Mouse (Mus musculus) lung, postnatal 0 days (tissue): ENCODE data around the gene Prss50. TPM values are rescaled to one million over a fixed set of nuclear protein-coding genes. Genes with fewer than 3 reads are reported as not detected.

Experiments used
- ATAC-seq: fragments of 200-750 bp; cut with Nextera tagmentation; 2 replicates; pipeline ENCODE4 v1.8.0; 2017; ENCODE audit warnings: moderate library complexity
- DNase-seq: peaks from one replicate; pipeline ENCODE4 v3.0.0-alpha.2; 2016; ENCODE audit warnings: low spot score
- H3K27ac ChIP-seq: fragments of 300-500 bp; sonication (generic); 2 replicates; pipeline ENCODE4 v1.5.1; 2014; ENCODE audit warnings: antibody characterized with exemption, mild to moderate bottlenecking, low read length, mixed read lengths
- H3K27me3 ChIP-seq: fragments of 300-500 bp; sonication (generic); replicated peaks from 2 replicates; pipeline ENCODE4 v1.6.1; 2014; ENCODE audit warnings: low read length, mixed read lengths; ENCODE audit not compliant: insufficient read depth
- H3K36me3 ChIP-seq: fragments of 300-500 bp; sonication (generic); 2 replicates; pipeline ENCODE4 v1.6.1; 2014; ENCODE audit warnings: low read length, mixed read lengths; ENCODE audit not compliant: insufficient read depth
- H3K4me1 ChIP-seq: fragments of 300-500 bp; sonication (generic); 2 replicates; pipeline ENCODE4 v1.6.1; 2014; ENCODE audit warnings: antibody characterized with exemption, low read depth, low read length, mixed read lengths; ENCODE audit not compliant: insufficient read depth
- H3K4me2 ChIP-seq: fragments of 300-500 bp; sonication (generic); replicated peaks from 2 replicates; pipeline ENCODE4 v1.6.1; 2014; ENCODE audit warnings: low read depth, mild to moderate bottlenecking, low read length, moderate library complexity, mixed read lengths
- H3K4me3 ChIP-seq: fragments of 300-500 bp; sonication (generic); 2 replicates; pipeline ENCODE4 v1.5.1; 2014; ENCODE audit warnings: low read depth, low read length
- H3K9ac ChIP-seq: fragments of 300-500 bp; sonication (generic); replicated peaks from 2 replicates; pipeline ENCODE4 v1.6.1; 2014; ENCODE audit warnings: low read depth, mild to moderate bottlenecking
- H3K9me3 ChIP-seq: fragments of 300-500 bp; sonication (generic); 2 replicates; pipeline ENCODE4 v1.6.1; 2016; ENCODE audit warnings: low read length, mixed read lengths
- CTCF ChIP-seq: IDR thresholded peaks from 2 replicates; pipeline ENCODE4 v1.5.1; 2016; ENCODE audit warnings: antibody characterized with exemption, mild to moderate bottlenecking
- EP300 ChIP-seq: IDR thresholded peaks from 2 replicates; pipeline ENCODE4 v1.6.1; 2016; ENCODE audit warnings: antibody characterized with exemption, mild to moderate bottlenecking, control low read depth
- WGBS: fragments of 180-500 bp; shearing (Covaris S2); extraction: QIAGEN DNeasy Blood & Tissue Kit; methylation state at CpG from one replicate; pipeline ENCODE4 v1.1.7; 2014; 5-methylcytosine and 5-hydroxymethylcytosine counted together
- polyA plus RNA-seq: library from polyadenylated mRNA; unstranded; fragments of >200 nt; fragmentation: Nextera tagmentation; extraction: Ambion mirVana; gene quantifications from 2 replicates; pipeline ENCODE4 v1.2.1, GENCODE M21; 2015

Gene Prss50
- polyA plus RNA-seq, 1 experiment from 2014 or later, result 0.20 TPM

- TF ChIP-seq EP300 (no peak), CTCF (no peak)
- Histone ChIP-seq H3K4me1 (no peaks in the 10 kb centered on the region; the same call in 1 of the 2 replicates), H3K9me3 (no peaks in the 10 kb centered on the region), H3K36me3 (peaks cover 12% of the 10 kb centered on the region; the same call in 1 of the 2 replicates), H3K27ac (no peak overlapping the region), H3K4me2 (no peak overlapping the region), H3K9ac (no peak overlapping the region), H3K27me3 (no peaks in the 10 kb centered on the region), H3K4me3 (no peak overlapping the region)
- 53% methylated on average over 9 of the region's 9 CpGs for WGBS
- DNase-seq (no peak), ATAC-seq (no peak)
Observed at GRCm38 (mm10) chr9:110887388-110888303, 29.9 kb downstream of the Prss50 start.

- DNase-seq (no peak), ATAC-seq (no peak)
- H3K9me3 ChIP-seq, result no peaks in the 10 kb centered on the region
- peaks cover 12% of the 10 kb centered on the region; the same call in 1 of the 2 replicates for H3K36me3 ChIP-seq
- no peak overlapping the region for H3K9ac ChIP-seq
- no peak for TF ChIP-seq EP300
- no peak for TF ChIP-seq CTCF
- H3K27ac ChIP-seq, result no peak overlapping the region
- no peaks in the 10 kb centered on the region; the same call in 1 of the 2 replicates for H3K4me1 ChIP-seq
- H3K27me3 ChIP-seq, result no peaks in the 10 kb centered on the region
- WGBS, result 90% methylated on average over 14 of the region's 14 CpGs
- no peak overlapping the region for H3K4me3 ChIP-seq
- H3K4me2 ChIP-seq, result no peak overlapping the region
Observed at GRCm38 (mm10) chr9:110888935-110889334, 31.2 kb downstream of the Prss50 start.

GRCm38 (mm10) chr9:110890026-110890783, 32.4 kb downstream of the Prss50 start:
- 0 out of 2 replicates have a peak, but pooled peaks have one; percentile 5 for ATAC-seq
- no peak overlapping the region for H3K9ac ChIP-seq
- H3K4me2 ChIP-seq, result no peak overlapping the region
- TF ChIP-seq CTCF (peak; percentile 51), EP300 (no peak)
- H3K27me3 ChIP-seq, result no peaks in the 10 kb centered on the region
- no peak overlapping the region for H3K4me3 ChIP-seq
- H3K36me3 ChIP-seq, result peaks cover 12% of the 10 kb centered on the region; the same call in 1 of the 2 replicates
- peak; percentile 40 for DNase-seq
- no peaks in the 10 kb centered on the region; the same call in 1 of the 2 replicates for H3K4me1 ChIP-seq
- 17% methylated on average over 20 of the region's 21 CpGs for WGBS
- H3K27ac ChIP-seq, result no peak overlapping the region
- no peaks in the 10 kb centered on the region for H3K9me3 ChIP-seq

- Histone ChIP-seq H3K4me2 (no peak overlapping the region), H3K4me1 (no peaks in the 10 kb centered on the region; the same call in 1 of the 2 replicates), H3K4me3 (no peak overlapping the region), H3K36me3 (peaks cover 12% of the 10 kb centered on the region; the same call in 1 of the 2 replicates), H3K27me3 (no peaks in the 10 kb centered on the region), H3K9ac (no peak overlapping the region), H3K27ac (no peak overlapping the region), H3K9me3 (no peaks in the 10 kb centered on the region)
- TF ChIP-seq CTCF (no peak), EP300 (0 out of 2 replicates have a peak, but pooled peaks have one; percentile 18)
- 64% methylated on average over 12 of the region's 12 CpGs for WGBS
- peak; percentile 56 for ATAC-seq
- DNase-seq, result peak; percentile 42
Observed at GRCm38 (mm10) chr9:110891077-110891828, 33.5 kb downstream of the Prss50 start.

GRCm38 (mm10) chr9:110892552-110892951, 34.8 kb downstream of the Prss50 start:
- Histone ChIP-seq H3K9me3 (no peaks in the 10 kb centered on the region), H3K9ac (no peak overlapping the region), H3K4me2 (no peak overlapping the region), H3K4me1 (no peaks in the 10 kb centered on the region; the same call in 1 of the 2 replicates), H3K4me3 (no peak overlapping the region), H3K27ac (no peak overlapping the region), H3K36me3 (peaks cover 12% of the 10 kb centered on the region; the same call in 1 of the 2 replicates), H3K27me3 (no peaks in the 10 kb centered on the region)
- no peak for ATAC-seq
- no peak for DNase-seq
- 76% methylated on average over 3 of the region's 3 CpGs for WGBS
- TF ChIP-seq EP300, result no peak
- TF ChIP-seq CTCF, result no peak
